Mouse (Mus musculus): ENCODE results near the gene Cdh4.

The Cdh4 gene

GRCm38 (mm10) chr2:179442191-179442540, at the start of gene Cdh4:
Cdh4 (plus strand) TSS chr2:179442431.
- CTCF ChIA-PET, result interaction anchor here in 2 of 4 experiments (0.6 to 2.0 kb wide), 3 partner anchors 8 to 431 kb away, joined by 3 to 8 read pairs (median 5); no protein-coding TSS in a partner anchor
- POLR2A ChIA-PET, result interaction anchor here in 3 of 4 experiments (0.5 to 2.4 kb wide), 18 partner anchors 9 to 1616 kb away, joined by 3 to 15 read pairs (median 4); no protein-coding TSS in a partner anchor

DNA sequence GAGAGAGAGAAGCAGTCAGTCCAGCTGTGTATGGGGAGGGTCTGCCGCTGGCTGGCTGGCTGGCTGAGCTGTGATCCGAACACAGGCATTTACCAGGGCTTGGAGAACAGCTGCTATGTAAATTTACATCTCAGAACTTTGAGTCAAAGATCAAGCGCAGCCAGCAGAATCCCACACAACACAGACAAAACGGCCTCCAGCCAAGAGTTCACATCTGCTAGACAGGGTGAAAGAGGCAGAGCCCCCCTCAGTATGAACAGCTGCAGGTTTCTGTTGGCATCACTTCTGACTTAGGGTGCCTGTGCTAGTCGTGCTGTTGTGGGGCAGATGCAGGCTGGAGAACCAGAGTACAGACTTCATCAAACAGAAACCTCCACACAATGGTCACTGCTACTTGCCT, 46.8 kb upstream of the Cdh4 start:
- POLR2A ChIA-PET, result no interaction called here
- CTCF ChIA-PET, result no interaction called here

DNA sequence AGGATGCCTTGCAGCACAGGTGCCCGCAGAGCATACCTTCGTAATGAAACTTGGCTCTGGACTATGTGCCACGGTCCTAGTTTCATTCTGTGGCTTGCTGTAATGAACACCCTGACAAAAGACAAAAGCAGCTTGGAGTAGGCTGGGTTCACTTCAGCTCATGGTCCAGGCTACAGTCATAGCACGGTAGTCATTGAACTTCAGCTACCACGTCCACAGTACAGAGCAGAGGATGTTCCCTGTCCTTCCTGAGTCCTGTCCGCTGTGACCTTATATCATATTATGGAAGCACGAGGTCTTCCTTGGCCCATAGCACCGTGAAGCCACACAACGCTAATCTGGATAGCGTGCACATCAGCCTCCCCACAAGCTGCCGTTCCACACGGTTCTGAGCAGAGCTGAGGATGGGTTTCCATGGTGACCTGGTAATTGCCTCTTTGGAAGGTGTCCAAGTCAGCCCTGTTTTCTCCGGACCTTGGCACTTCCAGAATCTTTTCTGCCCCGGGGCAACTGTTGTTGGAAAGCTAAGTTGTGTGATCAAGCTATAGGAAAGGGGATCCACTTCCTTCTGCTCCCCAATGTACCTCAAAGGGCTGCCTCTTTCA, 42.5 kb upstream of the Cdh4 start:
- POLR2A ChIA-PET, result interaction anchor here in 1 of 4 experiments (0.5 kb wide), 1 partner anchor 1083 kb away, joined by 3 read pairs; no protein-coding TSS in a partner anchor
- CTCF ChIA-PET, result interaction anchor here in 1 of 4 experiments (0.5 kb wide), 1 partner anchor 468 kb away, joined by 3 read pairs; no protein-coding TSS in a partner anchor

GRCm38 (mm10) chr2:179410866-179411561, 31.2 kb upstream of the Cdh4 start:
- CTCF ChIA-PET, result interaction anchor here in 1 of 4 experiments (0.6 kb wide), 1 partner anchor 421 kb away, joined by 3 read pairs; no protein-coding TSS in a partner anchor
- POLR2A ChIA-PET, result no interaction called here

GRCm38 (mm10) chr2:179412966-179413365, 29.3 kb upstream of the Cdh4 start:
- CTCF ChIA-PET, result no interaction called here
- POLR2A ChIA-PET, result no interaction called here

DNA sequence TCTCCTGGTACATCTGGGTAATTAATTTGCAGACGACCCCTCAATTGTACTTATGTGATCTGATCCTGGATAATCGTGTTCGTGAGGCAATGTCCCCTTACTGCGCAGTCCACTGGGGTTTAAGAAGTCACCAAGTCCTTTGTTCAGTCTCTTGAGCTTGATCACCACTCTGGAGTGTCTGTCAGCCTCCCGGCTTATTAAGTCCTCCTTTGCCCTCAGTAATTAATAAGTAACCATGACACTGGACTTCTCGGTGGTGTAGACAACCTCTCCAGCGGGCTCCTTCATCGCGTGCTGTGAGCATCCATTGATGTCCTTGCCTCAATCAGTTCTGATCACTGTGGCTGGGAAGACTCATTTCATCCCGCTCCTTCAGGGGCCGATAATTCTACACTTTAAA, 28.0 kb upstream of the Cdh4 start:
- CTCF ChIA-PET, result interaction anchor here in 3 of 4 experiments (0.6 to 0.8 kb wide), 4 partner anchors 157 to 1237 kb away, joined by 3 to 4 read pairs (median 4); no protein-coding TSS in a partner anchor
- POLR2A ChIA-PET, result interaction anchor here in 3 of 4 experiments (0.6 to 2.5 kb wide), 10 partner anchors 29 to 1297 kb away, joined by 3 to 15 read pairs (median 4); partner anchors contain the start of gene Cdh4 (in 2 of the 3)

GRCm38 (mm10) chr2:179414704-179415103, 27.5 kb upstream of the Cdh4 start:
- ChIA-PET CTCF (interaction anchor here (0.6 to 0.8 kb wide), 5 partner anchors 156 to 1319 kb away, joined by 3 to 4 read pairs (median 3); no protein-coding TSS in a partner anchor), POLR2A (interaction anchor here in 3 of 4 experiments (0.6 to 2.5 kb wide), 10 partner anchors 28 to 1297 kb away, joined by 3 to 15 read pairs (median 4); partner anchors contain the start of gene Cdh4 (in 2 of the 3))

DNA sequence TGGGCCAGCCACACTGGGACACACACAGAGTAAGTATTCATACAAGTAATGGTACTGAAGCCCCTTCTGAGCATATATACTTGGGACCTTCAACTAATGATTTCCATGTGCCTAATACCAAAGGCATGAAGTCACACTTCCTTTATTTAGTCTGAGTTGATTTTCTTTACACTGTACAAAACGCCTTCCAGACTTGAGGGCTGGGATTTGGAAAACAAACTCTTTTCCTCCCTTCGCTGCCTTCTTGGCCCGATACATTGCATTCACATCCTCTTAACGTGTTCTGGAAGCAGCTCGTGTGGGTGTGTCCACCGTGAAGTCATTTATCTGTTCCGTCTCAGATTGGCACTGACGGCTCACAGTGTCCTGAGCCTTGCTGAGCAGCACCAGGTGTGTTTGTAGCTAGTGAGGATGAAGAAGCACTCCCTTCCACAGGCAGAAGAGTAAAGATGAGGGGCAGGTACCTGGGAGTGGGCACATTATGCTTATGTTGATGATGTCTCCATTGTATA, 26.3 kb upstream of the Cdh4 start:
- POLR2A ChIA-PET, result interaction anchor here in 2 of 4 experiments (0.5 to 2.5 kb wide), 4 partner anchors 27 to 1131 kb away, joined by 3 to 15 read pairs (median 4); partner anchors contain the start of gene Cdh4 (in 2 of the 2)
- CTCF ChIA-PET, result interaction anchor here in 1 of 4 experiments (0.7 kb wide), 2 partner anchors 14 to 539 kb away, joined by 3 read pairs; no protein-coding TSS in a partner anchor

DNA sequence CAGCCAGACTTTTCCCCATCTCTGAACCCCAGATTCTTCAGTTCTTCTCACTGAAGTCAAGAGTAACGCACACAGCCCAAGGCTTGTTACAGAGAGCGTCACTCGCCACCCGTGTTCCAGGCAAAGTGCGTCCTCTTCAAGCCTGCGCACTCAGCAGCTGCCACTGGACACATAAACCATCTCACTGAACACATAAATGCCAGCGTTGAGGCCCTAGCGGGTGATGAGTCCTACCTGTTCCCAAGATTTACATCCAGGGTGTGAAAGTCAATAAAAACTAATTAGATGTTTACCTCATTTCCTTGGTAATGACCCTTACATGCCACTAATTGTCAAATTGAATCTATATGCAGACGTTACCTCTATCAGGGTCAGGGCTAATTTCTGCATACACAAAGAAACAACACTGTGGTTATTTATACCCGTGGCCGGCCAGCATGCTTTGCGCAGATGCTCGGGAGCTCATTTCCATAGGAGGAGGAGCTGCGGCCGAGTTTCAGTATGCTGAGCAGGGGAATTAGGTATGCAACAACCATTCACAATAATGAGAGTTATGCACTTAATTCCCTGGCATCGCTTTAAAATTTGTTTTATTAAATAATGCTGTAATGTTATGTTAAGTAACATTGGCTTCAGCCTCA, 25.5 kb upstream of the Cdh4 start:
- CTCF ChIA-PET, result interaction anchor here in 2 of 4 experiments (0.5 to 0.7 kb wide), 6 partner anchors 14 to 931 kb away, joined by 3 to 7 read pairs (median 4); no protein-coding TSS in a partner anchor
- POLR2A ChIA-PET, result interaction anchor here in 1 of 4 experiments (0.6 to 1.8 kb wide), 2 partner anchors 27 to 433 kb away, joined by 3 to 5 read pairs; no protein-coding TSS in a partner anchor

- CTCF ChIA-PET, result no interaction called here
- POLR2A ChIA-PET, result interaction anchor here in 1 of 4 experiments (0.8 kb wide), 1 partner anchor 12 kb away, joined by 3 read pairs; no protein-coding TSS in a partner anchor
Measured at GRCm38 (mm10) chr2:179425602-179426001, 16.6 kb upstream of the Cdh4 start.

GRCm38 (mm10) chr2:179428889-179429288, 13.3 kb upstream of the Cdh4 start:
- ChIA-PET POLR2A (no interaction called here), CTCF (no interaction called here)

DNA sequence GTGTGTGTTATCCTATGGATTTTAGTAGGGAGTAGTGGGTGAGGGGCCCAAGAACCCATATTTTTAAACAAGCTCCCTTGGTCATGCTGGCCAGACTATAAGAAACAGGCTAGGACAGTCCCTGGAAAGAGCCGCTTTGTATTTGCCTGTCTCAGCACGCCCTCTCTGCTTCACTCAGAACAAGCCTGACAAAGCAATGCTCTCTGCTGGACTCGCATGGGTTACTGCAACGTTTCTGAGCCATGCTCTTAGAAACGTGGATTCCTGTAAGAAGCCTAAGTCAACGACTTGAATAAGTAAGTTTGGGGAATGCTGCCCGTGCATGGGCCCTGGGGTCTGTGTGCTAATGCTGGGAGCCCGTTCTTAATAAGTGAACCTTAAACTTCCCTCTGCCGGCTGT, 2.1 kb upstream of the Cdh4 start:
- ChIA-PET CTCF (no interaction called here), POLR2A (interaction anchor here in 3 of 4 experiments (1.0 to 1.2 kb wide), 3 partner anchors 9 to 130 kb away, joined by 3 read pairs; no protein-coding TSS in a partner anchor)

DNA sequence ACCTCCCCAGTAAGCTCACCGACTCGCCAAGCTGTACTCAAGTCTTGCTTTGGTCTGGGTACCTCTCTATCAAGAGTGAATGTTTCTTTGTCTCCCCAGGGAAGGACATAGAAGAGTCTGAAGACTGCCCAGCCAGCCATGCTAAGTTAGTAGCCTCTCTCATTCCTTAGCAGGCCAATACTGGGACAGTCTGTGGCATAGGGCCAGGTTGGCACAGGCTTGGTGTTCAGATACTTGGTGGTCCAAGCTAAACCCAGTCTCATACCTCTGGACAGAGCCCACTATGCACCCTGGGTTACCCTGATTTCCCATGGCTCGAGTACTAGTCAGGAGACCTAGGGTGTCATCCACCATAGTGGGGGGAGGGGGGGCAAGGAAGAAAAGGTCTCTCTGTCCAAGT, 1.1 kb upstream of the Cdh4 start:
- ChIA-PET POLR2A (interaction anchor here in 3 of 4 experiments (0.9 to 1.5 kb wide), 6 partner anchors 8 to 1617 kb away, joined by 3 to 5 read pairs (median 3); no protein-coding TSS in a partner anchor), CTCF (interaction anchor here in 1 of 4 experiments (0.5 to 0.6 kb wide), 2 partner anchors 281 to 407 kb away, joined by 3 to 5 read pairs; no protein-coding TSS in a partner anchor)

GRCm38 (mm10) chr2:179441717-179442116, 514 bp upstream of the Cdh4 start:
- CTCF ChIA-PET, result interaction anchor here in 3 of 4 experiments (0.6 to 1.9 kb wide), 3 partner anchors 8 to 431 kb away, joined by 3 to 5 read pairs (median 5); no protein-coding TSS in a partner anchor
- POLR2A ChIA-PET, result interaction anchor here in 3 of 4 experiments (0.8 to 2.4 kb wide), 10 partner anchors 21 to 1616 kb away, joined by 3 to 15 read pairs (median 4); no protein-coding TSS in a partner anchor

GRCm38 (mm10) chr2:179442541-179443225, 452 bp downstream of the Cdh4 start:
- ChIA-PET CTCF (interaction anchor here in 3 of 4 experiments (0.6 to 2.0 kb wide), 10 partner anchors 9 to 1800 kb away, joined by 3 to 8 read pairs (median 4); no protein-coding TSS in a partner anchor), POLR2A (interaction anchor here in 3 of 4 experiments (0.5 to 2.4 kb wide), 35 partner anchors 8 to 815 kb away, joined by 3 to 15 read pairs (median 4); no protein-coding TSS in a partner anchor)

GRCm38 (mm10) chr2:179443226-179443815, 1.1 kb downstream of the Cdh4 start:
- ChIA-PET CTCF (interaction anchor here (0.5 to 2.0 kb wide), 19 partner anchors 9 to 1799 kb away, joined by 3 to 8 read pairs (median 4); no protein-coding TSS in a partner anchor), POLR2A (interaction anchor here in 3 of 4 experiments (0.6 to 2.4 kb wide), 33 partner anchors 7 to 815 kb away, joined by 3 to 15 read pairs (median 4); no protein-coding TSS in a partner anchor)

DNA sequence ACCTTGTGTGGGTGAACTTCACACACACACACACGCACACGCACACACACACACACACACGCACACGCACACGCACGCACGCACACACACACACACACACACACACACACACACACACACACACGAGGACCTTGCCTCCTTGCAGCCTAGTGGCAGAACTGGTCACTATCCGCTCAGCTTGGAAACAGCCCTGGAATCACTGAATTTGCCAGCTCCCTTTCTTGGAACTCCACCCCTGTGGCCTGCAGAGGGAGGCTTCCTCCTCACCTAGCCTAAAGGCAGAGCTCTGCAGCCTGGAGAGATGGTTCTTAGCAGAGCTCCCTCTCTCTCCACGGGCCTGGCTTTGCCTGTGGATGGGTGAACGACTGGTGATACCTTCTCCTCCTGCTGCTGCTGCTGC, 1.7 kb downstream of the Cdh4 start:
- ChIA-PET CTCF (interaction anchor here (0.5 to 2.0 kb wide), 18 partner anchors 8 to 420 kb away, joined by 3 to 8 read pairs (median 4); no protein-coding TSS in a partner anchor), POLR2A (interaction anchor here (0.6 to 2.4 kb wide), 19 partner anchors 26 to 808 kb away, joined by 3 to 15 read pairs (median 4); no protein-coding TSS in a partner anchor)
